Mouse (Mus musculus) CD4-positive helper T cell, adult 2 months (primary cell): ENCODE measurements around the gene Atox1.
"Not testable (repeated sequence)": the region's sequence is repeated elsewhere in the genome, so short reads cannot be mapped to it uniquely, and the experiment has no call there.

Experiments used
- DNase-seq: peaks from one replicate; pipeline ENCODE4 v3.0.0-alpha.2; 2012; ENCODE audit warnings: low read depth, missing footprints, low spot score

Atox1 gene

GRCm38 (mm10) chr11:55453640-55454039 lies 7.4 kb downstream of the Atox1 start:
- DNase-seq: no peak

- DNase-seq: no peak
Observed at GRCm38 (mm10) chr11:55450311-55450710, 10.7 kb downstream of the Atox1 start.

DNA sequence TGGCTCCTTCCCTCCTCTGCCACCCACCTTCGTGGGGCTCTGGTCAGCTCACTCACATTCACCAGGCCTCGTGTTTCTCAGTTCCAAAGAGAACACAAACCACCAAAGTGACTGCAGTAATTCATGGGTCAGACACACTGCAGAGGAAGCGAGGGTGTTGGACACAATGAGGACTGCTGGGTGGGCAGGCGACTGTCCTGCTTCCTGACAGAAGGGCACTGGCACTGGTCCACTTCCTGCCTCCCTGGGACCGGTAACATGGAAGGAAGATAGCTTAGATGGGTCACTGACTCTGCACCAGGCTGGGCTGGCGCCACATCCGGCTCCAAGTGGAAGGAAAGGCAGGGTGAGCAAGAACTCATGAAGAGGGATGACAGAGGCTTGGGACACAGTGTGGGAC lies 11.5 kb downstream of the Atox1 start:
- DNase-seq: no peak

GRCm38 (mm10) chr11:55446579-55446978 lies 14.5 kb downstream of the Atox1 start:
- DNase-seq: peak; percentile 60

GRCm38 (mm10) chr11:55444772-55445171 lies 16.3 kb downstream of the Atox1 start:
- DNase-seq: peak; percentile 35

DNA sequence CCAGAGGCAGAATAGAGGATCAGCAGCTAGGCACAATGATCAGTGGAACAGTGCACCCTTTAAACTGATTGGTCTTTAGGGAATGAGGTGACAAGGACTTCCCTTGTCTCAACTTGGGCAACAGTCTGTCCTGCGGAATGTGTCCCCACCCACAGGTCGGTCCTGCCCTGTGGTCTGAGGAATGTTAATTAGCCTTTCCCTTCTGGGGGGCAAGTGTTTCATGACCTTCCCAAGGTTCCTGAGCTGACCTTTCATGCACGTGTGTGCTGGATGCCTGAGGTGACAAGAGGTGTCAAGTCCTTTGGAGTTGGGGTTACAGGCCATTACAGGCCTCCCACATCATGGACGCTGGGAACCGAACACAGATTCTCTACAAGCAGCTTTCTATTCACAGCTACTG lies 21.3 kb downstream of the Atox1 start:
- DNase-seq: no peak

GRCm38 (mm10) chr11:55438031-55438430 lies 23.0 kb downstream of the Atox1 start:
- no peak for DNase-seq

DNA sequence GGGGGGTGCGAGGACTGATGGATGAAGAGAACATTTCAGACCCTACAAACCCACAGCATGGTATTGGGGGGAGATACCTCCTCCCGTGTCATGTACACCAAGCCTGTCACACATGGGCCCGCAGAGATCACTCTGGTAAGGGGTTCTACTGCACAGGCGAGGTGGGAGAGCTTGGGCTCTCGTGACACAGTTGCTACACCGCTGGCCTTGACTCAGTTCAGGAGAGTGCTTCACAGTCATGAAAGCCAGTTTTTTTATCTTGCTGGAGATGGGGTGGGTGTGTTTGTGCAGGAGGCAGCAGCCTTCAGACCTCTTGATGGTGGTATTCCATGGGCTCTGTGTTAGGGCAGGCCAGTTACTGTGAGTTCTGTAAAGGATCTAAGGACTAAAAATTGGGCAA lies 24.9 kb downstream of the Atox1 start:
- no peak for DNase-seq

- DNase-seq: no peak
Observed at GRCm38 (mm10) chr11:55432981-55433380, 28.1 kb downstream of the Atox1 start.

- DNase-seq: no peak
Observed at GRCm38 (mm10) chr11:55429973-55430372, 31.1 kb downstream of the Atox1 start.

GRCm38 (mm10) chr11:55428186-55429012 lies 32.6 kb downstream of the Atox1 start:
- DNase-seq: no peak

DNA sequence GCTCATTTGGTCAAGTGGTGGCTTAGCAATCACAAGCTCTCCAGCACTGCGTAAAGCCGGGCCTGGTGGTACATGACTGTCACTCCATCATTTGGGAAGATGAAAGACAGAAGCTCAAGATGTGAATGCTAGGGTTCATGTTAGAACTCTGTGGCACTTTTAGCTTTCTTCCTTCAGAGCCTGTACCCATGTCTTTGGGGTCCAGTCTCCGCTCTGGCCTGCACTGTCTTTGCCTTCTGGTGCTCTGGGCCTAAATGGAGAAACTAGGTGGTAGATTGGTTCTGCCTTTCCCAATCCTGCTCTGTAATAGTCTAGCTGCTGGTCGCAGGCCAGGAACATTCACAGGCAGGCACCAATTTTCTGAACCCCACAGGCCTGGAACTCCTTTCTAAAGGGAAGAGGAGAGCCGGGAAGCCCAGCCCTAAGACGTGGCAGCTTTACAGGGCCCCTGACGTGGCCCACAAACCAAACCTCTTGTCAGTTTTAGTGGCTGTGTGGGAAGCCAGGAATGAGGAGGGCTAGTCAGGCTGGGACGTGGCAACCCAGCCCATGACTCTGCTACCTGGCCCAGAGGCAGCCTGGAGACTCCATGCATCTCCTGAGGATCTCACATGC lies 36.2 kb downstream of the Atox1 start:
- no peak for DNase-seq

DNA sequence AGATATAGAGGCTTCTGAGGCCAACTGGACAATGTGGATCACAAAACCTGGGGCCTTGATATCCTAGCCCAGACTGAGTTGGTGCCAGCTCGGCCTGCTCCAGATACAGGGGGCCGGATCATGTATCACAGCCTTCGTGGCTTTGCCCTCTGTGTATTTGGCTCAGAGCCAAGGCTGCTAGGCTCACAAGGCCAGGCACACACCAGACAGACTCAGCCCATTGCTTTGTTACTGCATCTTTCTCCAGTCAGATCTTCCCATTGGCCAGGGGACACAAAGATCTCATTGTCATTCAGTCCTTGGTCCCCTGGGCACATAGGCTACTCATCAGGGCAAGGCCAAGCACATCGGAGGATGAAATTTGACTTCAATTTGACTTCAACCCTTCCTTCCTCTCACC lies 37.3 kb downstream of the Atox1 start:
- no peak for DNase-seq

DNA sequence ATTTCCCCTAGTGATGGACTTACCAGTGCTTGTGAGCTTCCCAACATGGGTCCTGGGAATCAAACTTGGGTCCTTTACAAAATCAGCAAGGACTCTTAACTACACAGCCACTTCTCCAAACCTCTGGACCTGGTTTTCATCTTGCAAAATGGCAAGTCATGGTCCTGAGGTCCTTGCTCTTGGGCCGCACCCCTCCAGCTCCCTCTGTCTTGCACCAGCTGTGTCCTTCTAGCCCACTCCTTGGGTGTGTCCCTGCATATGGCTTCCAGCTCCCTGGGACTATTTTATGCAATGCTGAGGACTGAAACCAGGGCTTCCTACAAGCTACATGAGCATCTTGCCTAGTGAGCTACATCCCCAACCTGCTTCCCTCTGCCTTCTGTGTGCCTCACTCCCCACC lies 38.1 kb downstream of the Atox1 start, which contains the start of gene Sparc:
Sparc (minus strand) TSS at position 206 of the 400 bp plus-strand sequence.
- DNase-seq: no peak

GRCm38 (mm10) chr11:55419678-55420307 lies 41.2 kb downstream of the Atox1 start:
- DNase-seq: no peak

GRCm38 (mm10) chr11:55419296-55419677 lies 41.8 kb downstream of the Atox1 start:
- DNase-seq: no peak

DNA sequence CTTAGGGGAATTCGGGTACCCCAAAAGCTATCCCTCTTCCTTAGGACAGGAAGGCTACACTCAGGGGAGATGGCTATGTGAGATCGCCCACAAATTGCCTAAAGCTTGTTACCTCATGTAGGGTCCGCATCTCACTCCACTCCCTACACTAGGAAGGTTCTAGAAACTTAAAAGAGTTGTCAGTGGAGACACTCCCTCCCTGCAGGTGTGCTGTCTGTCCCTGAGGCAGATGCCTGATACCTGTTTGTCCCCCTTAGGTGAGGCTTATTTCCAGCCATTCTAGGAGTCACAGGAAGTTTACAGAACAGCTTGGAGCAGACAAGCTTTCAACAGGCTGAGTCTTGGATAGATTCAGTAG lies 42.4 kb downstream of the Atox1 start:
- no peak for DNase-seq

DNA sequence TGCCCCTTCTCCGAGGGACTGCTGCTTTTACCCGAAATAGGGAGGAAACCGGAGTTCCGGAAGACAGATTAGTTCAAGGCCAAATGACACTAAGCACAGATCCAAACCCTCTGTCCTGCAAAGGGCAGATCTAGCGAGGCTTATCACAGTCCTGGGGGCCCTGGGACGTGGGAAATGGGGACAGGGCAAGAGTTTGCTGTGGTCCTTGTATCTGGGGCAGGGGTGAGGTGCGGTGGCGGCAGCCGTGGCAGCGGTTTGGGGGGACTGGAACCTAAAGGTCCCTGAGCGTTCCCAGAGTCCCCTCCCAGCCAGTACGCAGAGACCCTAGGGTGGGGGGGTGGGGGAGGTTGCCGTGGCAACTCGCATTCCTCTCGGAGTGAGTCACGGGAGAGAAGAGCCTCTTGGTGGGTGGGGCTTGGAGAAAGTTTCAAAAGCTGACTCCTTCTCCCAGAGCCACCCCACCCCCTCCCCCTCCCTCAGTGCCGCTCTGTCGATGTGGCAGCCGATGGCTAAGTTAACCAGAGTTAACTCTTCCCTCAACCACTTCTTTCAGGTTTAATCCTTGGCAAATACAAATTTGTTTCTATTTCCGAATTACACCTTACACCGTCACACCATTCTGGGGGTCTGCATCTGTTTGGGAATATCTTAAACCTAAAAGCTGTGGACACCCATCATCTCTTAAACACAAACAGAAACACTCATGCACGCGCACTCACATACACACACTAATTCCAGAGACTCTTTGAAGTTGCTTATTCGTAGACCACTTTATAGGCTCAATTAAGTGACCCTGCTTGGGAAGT lies 42.9 kb downstream of the Atox1 start:
- DNase-seq: no peak

DNA sequence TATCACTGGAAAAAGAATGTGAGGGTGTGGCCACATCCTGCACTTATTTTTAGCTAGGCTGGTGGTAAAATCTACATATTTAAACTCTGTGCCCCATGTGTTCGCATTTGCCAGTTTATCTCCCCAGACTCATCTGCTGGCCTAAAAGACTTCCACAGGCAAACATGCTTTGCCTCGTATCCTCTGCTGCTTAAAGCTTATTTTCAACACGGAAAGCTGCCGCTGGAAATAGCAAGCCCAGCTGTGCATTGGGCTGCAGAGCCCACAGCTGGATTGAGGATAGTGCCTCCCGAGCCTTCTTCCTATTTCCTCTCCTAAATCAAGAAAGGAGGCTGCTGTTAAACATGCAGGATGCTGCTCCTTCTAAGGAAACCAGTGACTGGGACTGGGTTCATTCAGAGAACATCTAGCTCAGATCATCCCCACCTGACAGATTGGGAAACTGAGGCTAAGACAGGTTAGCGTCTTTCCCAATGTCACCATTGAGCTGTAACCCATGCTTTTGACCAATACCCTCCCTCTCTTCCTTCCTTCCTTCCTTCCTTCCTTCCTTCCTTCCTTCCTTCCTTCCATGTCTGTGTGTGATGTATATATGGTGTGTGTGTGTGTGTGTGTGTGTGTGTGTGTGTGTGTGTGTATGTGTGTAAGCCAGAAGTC lies 44.3 kb downstream of the Atox1 start:
- DNase-seq: no peak

- DNase-seq: not testable (repeated sequence)
Observed at GRCm38 (mm10) chr11:55415731-55416130, 45.3 kb downstream of the Atox1 start.

- no peak for DNase-seq
Observed at GRCm38 (mm10) chr11:55415036-55415704, 45.9 kb downstream of the Atox1 start.
